Mouse (Mus musculus) cerebellum, adult 2 months (tissue): ENCODE measurements around the gene Acad9.

Source experiments
- CTCF ChIP-seq: fragments of 200-500 bp; IDR thresholded peaks from 2 replicates; pipeline ENCODE4 v1.5.1; 2011; ENCODE audit warnings: low read depth, mild to moderate bottlenecking, control low read depth, low read length, moderate library complexity, borderline replicate concordance; ENCODE audit not compliant: insufficient read depth
- POLR2A ChIP-seq: fragments of 200-500 bp; IDR thresholded peaks from 2 replicates; pipeline ENCODE4 v1.6.1; 2011; ENCODE audit warnings: low read length, control low read depth, borderline replicate concordance; ENCODE audit not compliant: insufficient read depth

GRCm38 (mm10) chr3:36031740-36032510 is 33.9 kb upstream of the Acad9 start:
- TF ChIP-seq POLR2A = no peak
- TF ChIP-seq CTCF = no peak
